Mouse (Mus musculus) ES-Bruce4 (cell line): Measurements from ENCODE around the gene Gpr37.

Experiments
- CTCF ChIP-seq: IDR thresholded peaks from one replicate; pipeline ENCODE4 v1.8.1; 2011; ENCODE audit warnings: low read depth, low read length
- EP300 ChIP-seq: IDR thresholded peaks from 2 replicates; pipeline ENCODE4 v1.6.1; 2011; ENCODE audit warnings: low read depth, low read length; ENCODE audit not compliant: insufficient read depth
- POLR2A ChIP-seq: IDR thresholded peaks from one replicate; pipeline ENCODE4 v1.8.1; 2011; ENCODE audit warnings: low read length; ENCODE audit not compliant: insufficient read depth

- TF ChIP-seq CTCF (no peak), EP300 (no peak), POLR2A (no peak)
These were observed 20.4 kb downstream of the Gpr37 start for GRCm38 (mm10) chr6:25670150-25670549.
